Mouse (Mus musculus) stomach, embryonic 14.5 days (tissue): ENCODE results near the gene Rubcn. TPM values are rescaled to one million over a fixed set of nuclear protein-coding genes. Genes with fewer than 3 reads are reported as not detected.

Experiments used
- ATAC-seq: fragments of 200-750 bp; cut with Nextera tagmentation; 2 replicates; pipeline ENCODE4 v1.8.0; 2017; ENCODE audit warnings: low read depth, moderate TSS enrichment; ENCODE audit not compliant: insufficient number of reproducible peaks, insufficient read depth, low FRiP score
- H3K27ac ChIP-seq: fragments of 300-500 bp; sonication (generic); 2 replicates; pipeline ENCODE4 v1.5.1; 2014; ENCODE audit warnings: mild to moderate bottlenecking, low read length, moderate library complexity, mixed read lengths
- H3K27me3 ChIP-seq: fragments of 300-500 bp; sonication (generic); 2 replicates; pipeline ENCODE4 v1.6.1; 2014; ENCODE audit warnings: low read length, control low read depth, mixed read lengths; ENCODE audit not compliant: control insufficient read depth, insufficient read depth
- H3K36me3 ChIP-seq: fragments of 300-500 bp; sonication (generic); 2 replicates; pipeline ENCODE4 v1.6.1; 2014; ENCODE audit warnings: mild to moderate bottlenecking, control low read depth, low read length, moderate library complexity, mixed read lengths; ENCODE audit not compliant: control insufficient read depth, insufficient read depth
- H3K4me1 ChIP-seq: fragments of 300-500 bp; sonication (generic); 2 replicates; pipeline ENCODE4 v1.6.1; 2014; ENCODE audit warnings: low read length, control low read depth, mixed read lengths; ENCODE audit not compliant: control insufficient read depth, insufficient read depth
- H3K4me2 ChIP-seq: fragments of 300-500 bp; sonication (generic); replicated peaks from 2 replicates; pipeline ENCODE4 v1.6.1; 2014; ENCODE audit warnings: low read depth, low read length, control low read depth
- H3K4me3 ChIP-seq: fragments of 300-500 bp; sonication (generic); 2 replicates; pipeline ENCODE4 v1.5.1; 2014; ENCODE audit warnings: low read depth, low read length, control low read depth
- H3K9ac ChIP-seq: fragments of 300-500 bp; sonication (generic); replicated peaks from 2 replicates; pipeline ENCODE4 v1.6.1; 2014; ENCODE audit warnings: low read depth, mild to moderate bottlenecking, control low read depth, low read length, moderate library complexity, mixed read lengths
- H3K9me3 ChIP-seq: fragments of 300-500 bp; sonication (generic); 2 replicates; pipeline ENCODE4 v1.6.1; 2016; ENCODE audit warnings: low read depth, low read length, control low read depth; ENCODE audit not compliant: control insufficient read depth
- WGBS: fragments of 180-500 bp; shearing (Covaris S2); extraction: QIAGEN DNeasy Blood & Tissue Kit; methylation state at CpG from one replicate; pipeline ENCODE4 v1.1.7; 2014; 5-methylcytosine and 5-hydroxymethylcytosine counted together
- polyA plus RNA-seq: library from polyadenylated mRNA; unstranded; fragments of >200 nt; fragmentation: Nextera tagmentation; extraction: Ambion mirVana; gene quantifications from 2 replicates; pipeline ENCODE4 v1.2.1, GENCODE M21; 2014

Gene Rubcn
- polyA plus RNA-seq, 1 experiment from 2014 or later: 17.8 TPM

GRCm38 (mm10) chr16:32865401-32865800 lies 12.2 kb downstream of the Rubcn start:
- H3K9ac ChIP-seq: no peak overlapping the region
- peaks cover 8% of the 10 kb centered on the region; the same call in 1 of the 2 replicates for H3K4me1 ChIP-seq
- H3K27me3 ChIP-seq: no peaks in the 10 kb centered on the region
- H3K27ac ChIP-seq: no peak overlapping the region
- H3K9me3 ChIP-seq: no peaks in the 10 kb centered on the region
- no peaks in the 10 kb centered on the region; the same call in 1 of the 2 replicates for H3K36me3 ChIP-seq
- H3K4me3 ChIP-seq: no peak overlapping the region
- ATAC-seq: no peak
- H3K4me2 ChIP-seq: no peak overlapping the region
- WGBS: 81% methylated on average over 4 of the region's 4 CpGs

- Histone ChIP-seq H3K9ac (no peak overlapping the region), H3K4me3 (no peak overlapping the region), H3K36me3 (no peaks in the 10 kb centered on the region; the same call in 1 of the 2 replicates), H3K4me1 (peaks cover 4% of the 10 kb centered on the region; the same call in 1 of the 2 replicates), H3K27me3 (no peaks in the 10 kb centered on the region), H3K27ac (no peak overlapping the region), H3K4me2 (no peak overlapping the region), H3K9me3 (no peaks in the 10 kb centered on the region)
- WGBS: 87% methylated on average over 3 of the region's 3 CpGs
- ATAC-seq: no peak
Measured at GRCm38 (mm10) chr16:32861813-32862385, 15.7 kb downstream of the Rubcn start.

GRCm38 (mm10) chr16:32858771-32859636 lies 18.6 kb downstream of the Rubcn start:
- WGBS: 54% methylated on average over 12 of the region's 12 CpGs

GRCm38 (mm10) chr16:32858356-32858755 lies 19.2 kb downstream of the Rubcn start:
- Histone ChIP-seq H3K9ac (no peak overlapping the region), H3K4me1 (0 out of 2 replicates have a peak, but pooled peaks cover 3% of the 10 kb centered on the region), H3K4me2 (no peak overlapping the region), H3K36me3 (peaks cover 3% of the 10 kb centered on the region; the same call in 1 of the 2 replicates), H3K4me3 (no peak overlapping the region), H3K27ac (peak overlapping the region; percentile 58; the same call in 1 of the 2 replicates), H3K27me3 (no peaks in the 10 kb centered on the region), H3K9me3 (no peaks in the 10 kb centered on the region)
- no peak for ATAC-seq
- 61% methylated on average over 4 of the region's 4 CpGs for WGBS

More at GRCm38 (mm10) chr16:32858771-32859636, 18.6 kb downstream of the Rubcn start:
- Histone ChIP-seq H3K9ac (no peak overlapping the region), H3K4me2 (no peak overlapping the region), H3K4me3 (no peak overlapping the region), H3K27ac (peak overlapping the region; percentile 58; the same call in 1 of the 2 replicates), H3K9me3 (no peaks in the 10 kb centered on the region), H3K4me1 (0 out of 2 replicates have a peak, but pooled peaks cover 3% of the 10 kb centered on the region), H3K36me3 (no peaks in the 10 kb centered on the region; the same call in 1 of the 2 replicates), H3K27me3 (no peaks in the 10 kb centered on the region)
- ATAC-seq: no peak

GRCm38 (mm10) chr16:32856751-32857150 lies 20.8 kb downstream of the Rubcn start:
- WGBS: 81% methylated on average over 3 of the region's 3 CpGs
- no peaks in the 10 kb centered on the region for H3K27me3 ChIP-seq

GRCm38 (mm10) chr16:32854050-32854571 lies 23.5 kb downstream of the Rubcn start:
- no peak for ATAC-seq
- Histone ChIP-seq H3K27ac (no peak overlapping the region; the same call in 1 of the 2 replicates), H3K27me3 (no peaks in the 10 kb centered on the region), H3K9me3 (no peaks in the 10 kb centered on the region), H3K4me1 (no peaks in the 10 kb centered on the region), H3K4me2 (no peak overlapping the region), H3K36me3 (peaks cover 3% of the 10 kb centered on the region; the same call in 1 of the 2 replicates), H3K4me3 (no peak overlapping the region), H3K9ac (no peak overlapping the region)
- WGBS: 75% methylated on average over 2 of the region's 2 CpGs

More at GRCm38 (mm10) chr16:32856751-32857150, 20.8 kb downstream of the Rubcn start:
- no peak overlapping the region for H3K27ac ChIP-seq
- no peak overlapping the region for H3K4me3 ChIP-seq
- no peak overlapping the region for H3K4me2 ChIP-seq
- no peaks in the 10 kb centered on the region for H3K9me3 ChIP-seq
- H3K9ac ChIP-seq: no peak overlapping the region
- H3K36me3 ChIP-seq: peaks cover 3% of the 10 kb centered on the region; the same call in 1 of the 2 replicates
- ATAC-seq: no peak
- H3K4me1 ChIP-seq: 0 out of 2 replicates have a peak, but pooled peaks cover 3% of the 10 kb centered on the region

GRCm38 (mm10) chr16:32853492-32854049 lies 24.0 kb downstream of the Rubcn start:
- no peaks in the 10 kb centered on the region for H3K9me3 ChIP-seq
- 79% methylated on average over 13 of the region's 13 CpGs for WGBS
- no peak overlapping the region for H3K4me2 ChIP-seq
- no peak overlapping the region for H3K4me3 ChIP-seq
- no peaks in the 10 kb centered on the region for H3K4me1 ChIP-seq
- ATAC-seq: no peak
- no peaks in the 10 kb centered on the region for H3K27me3 ChIP-seq
- no peak overlapping the region for H3K9ac ChIP-seq
- H3K36me3 ChIP-seq: peaks cover 3% of the 10 kb centered on the region; the same call in 1 of the 2 replicates
- H3K27ac ChIP-seq: no peak overlapping the region; the same call in 1 of the 2 replicates
